Comparison of ENCODE assay signal across 8 mouse cellular contexts in the genomic region with DNA sequence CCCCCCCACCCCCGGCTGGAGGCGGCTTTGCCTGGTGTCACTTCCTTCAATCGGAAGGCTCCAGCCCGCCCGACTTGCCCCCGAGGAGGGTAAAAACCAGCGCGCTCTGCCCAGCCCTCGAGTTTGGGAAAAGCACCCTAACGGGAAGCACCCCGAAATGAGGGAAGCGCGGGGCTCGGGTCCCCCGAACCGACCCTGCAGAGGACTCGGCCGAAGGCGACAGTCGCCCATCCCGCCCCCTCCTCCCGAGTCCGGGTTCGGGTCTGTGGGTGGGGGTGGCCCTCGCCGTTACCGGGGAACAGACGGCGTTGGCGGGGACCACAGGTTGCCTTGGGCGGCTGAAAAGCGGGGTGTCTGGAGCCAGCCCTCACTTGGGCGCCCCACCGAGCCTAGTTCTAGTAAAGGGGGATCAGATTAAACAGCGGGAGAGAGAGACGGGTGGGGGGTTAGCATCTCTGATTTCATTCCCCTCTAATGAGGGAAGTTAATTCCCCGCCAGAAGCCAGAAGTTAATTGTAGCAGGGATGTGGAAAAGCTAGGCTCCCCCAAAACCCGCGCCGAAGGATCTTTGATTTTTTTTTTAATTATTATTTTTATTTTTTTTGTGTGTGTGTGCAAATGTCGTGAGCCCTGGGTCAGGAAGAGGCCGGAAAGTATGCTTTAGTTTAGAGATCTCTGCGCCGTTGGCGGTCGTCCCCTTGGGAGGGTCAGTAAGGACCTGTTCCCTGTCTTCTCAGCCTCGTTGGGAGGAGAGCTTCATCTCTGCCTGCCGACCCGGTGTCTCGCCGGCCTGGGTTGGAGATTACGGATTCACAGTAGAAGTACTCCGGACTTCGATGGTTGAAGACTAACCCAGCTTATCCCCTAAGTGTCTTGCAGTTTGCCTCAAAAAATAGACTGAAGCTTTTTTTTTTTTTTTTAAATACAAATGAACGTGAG. TPM values are rescaled to one million over a fixed set of nuclear protein-coding genes. Genes with fewer than 3 reads are reported as not detected.
DNase-seq lines count a peak whose midpoint lies in the region; ATAC-seq and TF ChIP-seq lines count a peak whose summit lies in the region.

No protein-coding gene starts in this region.

- H3K36me3 ChIP-seq in embryonic facial prominence, embryonic 12.5 days = peaks cover 38% of the 10 kb centered on the region
- peaks cover 28% of the 10 kb centered on the region for H3K36me3 ChIP-seq in heart, postnatal 0 days (replicated peaks; ENCODE audit: control insufficient read depth, insufficient read depth, low read length)
- peaks cover 31% of the 10 kb centered on the region for H3K36me3 ChIP-seq in limb, embryonic 13.5 days
- peaks cover 10% of the 10 kb centered on the region for H3K36me3 ChIP-seq in midbrain, embryonic 16.5 days (ENCODE audit: control insufficient read depth, insufficient read depth, low read length)

- H3K4me1 ChIP-seq in embryonic facial prominence, embryonic 12.5 days = peaks cover 21% of the 10 kb centered on the region
- peaks cover 29% of the 10 kb centered on the region for H3K4me1 ChIP-seq in heart, postnatal 0 days (ENCODE audit: control insufficient read depth, insufficient read depth)
- H3K4me1 ChIP-seq in limb, embryonic 13.5 days = peaks cover 33% of the 10 kb centered on the region
- H3K4me1 ChIP-seq in midbrain, embryonic 16.5 days (ENCODE audit: control insufficient read depth, insufficient read depth, low read length) = peaks cover 29% of the 10 kb centered on the region

- no peak for TF ChIP-seq CTCF in gastrocnemius, adult 2 months (IDR thresholded peaks at IDR 0.05)
- TF ChIP-seq CTCF in heart, postnatal 0 days (IDR thresholded peaks at IDR 0.05; ENCODE audit: low read depth) = no peak

- peak overlapping the region; percentile 94 for H3K9ac ChIP-seq in embryonic facial prominence, embryonic 12.5 days
- peak overlapping the region; percentile 91 for H3K9ac ChIP-seq in heart, postnatal 0 days (replicated peaks; ENCODE audit: low read depth, low read length)
- H3K9ac ChIP-seq in limb, embryonic 13.5 days = peak overlapping the region; percentile 96
- peak overlapping the region; percentile 86 for H3K9ac ChIP-seq in midbrain, embryonic 16.5 days (ENCODE audit: low read depth, low read length)

- no peaks in the 10 kb centered on the region for H3K27me3 ChIP-seq in embryonic facial prominence, embryonic 12.5 days
- H3K27me3 ChIP-seq in heart, postnatal 0 days (ENCODE audit: control insufficient read depth, insufficient read depth, low read length) = no peaks in the 10 kb centered on the region
- no peaks in the 10 kb centered on the region for H3K27me3 ChIP-seq in limb, embryonic 13.5 days
- H3K27me3 ChIP-seq in midbrain, embryonic 16.5 days (ENCODE audit: control insufficient read depth, insufficient read depth, low read depth, low read length) = no peaks in the 10 kb centered on the region

- no peak for TF ChIP-seq EP300 in heart, postnatal 0 days (IDR thresholded peaks at IDR 0.05; ENCODE audit: low read depth)

- peak; percentile 57 for DNase-seq in gastrocnemius, adult 2 months
- DNase-seq in gastrocnemius, adult 8-10 months (ENCODE audit: low spot score in 2 of 2) = no peak
- DNase-seq in T-cell, adult 2 months (ENCODE audit: low spot score) = peak; percentile 19
- DNase-seq in heart, postnatal 0 days (ENCODE audit: low spot score) = no peak
- DNase-seq in thymus, adult 18-20 months = peak; percentile 46 to 63

- intact Hi-C loops in gastrocnemius, adult 2 months (cut with DNase I) = no loop called here

- peak overlapping the region; percentile 89 for H3K27ac ChIP-seq in gastrocnemius, adult 2 months
- peak overlapping the region; percentile 91 for H3K27ac ChIP-seq in embryonic facial prominence, embryonic 12.5 days
- peak overlapping the region; percentile 84 for H3K27ac ChIP-seq in heart, postnatal 0 days (ENCODE audit: low read depth)
- peak overlapping the region; percentile 91; the same call in 1 of the 2 replicates for H3K27ac ChIP-seq in limb, embryonic 13.5 days
- H3K27ac ChIP-seq in midbrain, embryonic 16.5 days (ENCODE audit: low read length) = peak overlapping the region; percentile 91

- H3K4me2 ChIP-seq in embryonic facial prominence, embryonic 12.5 days (replicated peaks) = peak overlapping the region; percentile 61
- H3K4me2 ChIP-seq in heart, postnatal 0 days (ENCODE audit: low read depth, low read length) = peak overlapping the region; percentile 97
- peak overlapping the region; percentile 91 for H3K4me2 ChIP-seq in limb, embryonic 13.5 days (replicated peaks)
- H3K4me2 ChIP-seq in midbrain, embryonic 16.5 days (ENCODE audit: low read length) = peak overlapping the region; percentile 80

- WGBS in embryonic facial prominence, embryonic 12.5 days = under 1% methylated on average over 55 of the region's 55 CpGs
- under 1% methylated on average over 53 of the region's 55 CpGs for WGBS in heart, postnatal 0 days
- under 1% methylated on average over 48 of the region's 55 CpGs for WGBS in limb, embryonic 13.5 days
- WGBS in midbrain, embryonic 16.5 days = under 1% methylated on average over 53 of the region's 55 CpGs

- H3K9me3 ChIP-seq in embryonic facial prominence, embryonic 12.5 days = no peaks in the 10 kb centered on the region
- H3K9me3 ChIP-seq in heart, postnatal 0 days (replicated peaks; ENCODE audit: control insufficient read depth, low read length) = no peaks in the 10 kb centered on the region
- no peaks in the 10 kb centered on the region for H3K9me3 ChIP-seq in limb, embryonic 13.5 days
- no peaks in the 10 kb centered on the region for H3K9me3 ChIP-seq in midbrain, embryonic 16.5 days (replicated peaks; ENCODE audit: control insufficient read depth, low read length, poor library complexity, severe bottlenecking)

- peak overlapping the region; percentile 92 for H3K4me3 ChIP-seq in gastrocnemius, adult 2 months
- H3K4me3 ChIP-seq in embryonic facial prominence, embryonic 12.5 days = peak overlapping the region; percentile 87
- peak overlapping the region; percentile 87 for H3K4me3 ChIP-seq in heart, postnatal 0 days (ENCODE audit: low read depth, low read length)
- peak overlapping the region; percentile 98 for H3K4me3 ChIP-seq in limb, embryonic 13.5 days
- peak overlapping the region; percentile 86 for H3K4me3 ChIP-seq in midbrain, embryonic 16.5 days (ENCODE audit: low read depth, low read length)

- no peak for ATAC-seq in embryonic facial prominence, embryonic 12.5 days (ENCODE audit: insufficient number of reproducible peaks, insufficient read depth, low FRiP score, low TSS enrichment)
- ATAC-seq in heart, postnatal 0 days (ENCODE audit: insufficient read depth, low read depth) = 0 out of 2 replicates have a peak, but pooled peaks have one; percentile 10
- ATAC-seq in limb, embryonic 13.5 days (ENCODE audit: low FRiP score, low read depth) = peak; percentile 31; the same call in 1 of the 2 replicates
- 0 out of 2 replicates have a peak, but pooled peaks have one; percentile 19 for ATAC-seq in midbrain, embryonic 16.5 days

RNA-seq across cellular contexts. Expression of a gene that starts 0.9 kb away (rescaled TPM):
- total RNA-seq in gastrocnemius, adult 2 months (2021) = 10 to 100 TPM in 1 of 2 experiments, 1 to 10 TPM in 1; 9.3 to 12.1 TPM
- 10 to 100 TPM in 3 of 4 experiments, 1 to 10 TPM in 1; 8.6 to 13.1 (median 11.5) TPM for total RNA-seq in gastrocnemius, adult 8-10 months (2022)
- 418 and 420 TPM in 2 replicates for polyA plus RNA-seq in embryonic facial prominence, embryonic 12.5 days (2016; fragmentation: Nextera tagmentation; extraction: Ambion mirVana)
- total RNA-seq in heart, postnatal 0 days (2014; rRNA removed; ENCODE audit: low replicate concordance) = 21.3 and 41.1 TPM in 2 replicates
- 62.9 and 67.5 TPM in 2 replicates for polyA plus RNA-seq in heart, postnatal 0 days (2015; fragmentation: Nextera tagmentation; extraction: Ambion mirVana)
- 314 and 331 TPM in 2 replicates for polyA plus RNA-seq in limb, embryonic 13.5 days (2015; fragmentation: Nextera tagmentation; extraction: Ambion mirVana)
- polyA plus RNA-seq in midbrain, embryonic 16.5 days (2015; fragmentation: Nextera tagmentation; extraction: Ambion mirVana) = 118 and 132 TPM in 2 replicates

RNA-seq across cellular contexts. Expression of a gene that starts 13.1 kb away (rescaled TPM):
- total RNA-seq in gastrocnemius, adult 2 months (2021) = 10 to 100 TPM; 22.2 to 28.0 TPM
- 10 to 100 TPM; 22.8 to 25.6 (median 24.4) TPM for total RNA-seq in gastrocnemius, adult 8-10 months (2022)
- 29.0 and 30.0 TPM in 2 replicates for polyA plus RNA-seq in embryonic facial prominence, embryonic 12.5 days (2016; fragmentation: Nextera tagmentation; extraction: Ambion mirVana)
- 10.4 and 19.4 TPM in 2 replicates for total RNA-seq in heart, postnatal 0 days (2014; rRNA removed; ENCODE audit: low replicate concordance)
- polyA plus RNA-seq in heart, postnatal 0 days (2015; fragmentation: Nextera tagmentation; extraction: Ambion mirVana) = 14.8 and 15.1 TPM in 2 replicates
- 25.7 and 28.3 TPM in 2 replicates for polyA plus RNA-seq in limb, embryonic 13.5 days (2015; fragmentation: Nextera tagmentation; extraction: Ambion mirVana)
- 37.8 and 43.5 TPM in 2 replicates for polyA plus RNA-seq in midbrain, embryonic 16.5 days (2015; fragmentation: Nextera tagmentation; extraction: Ambion mirVana)

RNA-seq across cellular contexts. Expression of a gene that starts 13.1 kb away (rescaled TPM):
- total RNA-seq in gastrocnemius, adult 2 months (2021) = 10 to 100 TPM; 19.1 to 20.3 TPM
- total RNA-seq in gastrocnemius, adult 8-10 months (2022) = 10 to 100 TPM; 18.9 to 23.7 (median 20.1) TPM
- polyA plus RNA-seq in embryonic facial prominence, embryonic 12.5 days (2016; fragmentation: Nextera tagmentation; extraction: Ambion mirVana) = 55.5 and 56.7 TPM in 2 replicates
- 13.0 and 27.2 TPM in 2 replicates for total RNA-seq in heart, postnatal 0 days (2014; rRNA removed; ENCODE audit: low replicate concordance)
- polyA plus RNA-seq in heart, postnatal 0 days (2015; fragmentation: Nextera tagmentation; extraction: Ambion mirVana) = 39.2 and 42.3 TPM in 2 replicates
- polyA plus RNA-seq in limb, embryonic 13.5 days (2015; fragmentation: Nextera tagmentation; extraction: Ambion mirVana) = 58.8 and 62.1 TPM in 2 replicates
- polyA plus RNA-seq in midbrain, embryonic 16.5 days (2015; fragmentation: Nextera tagmentation; extraction: Ambion mirVana) = 47.9 and 52.6 TPM in 2 replicates

RNA-seq across cellular contexts. Expression of a gene that starts 20.9 kb away (rescaled TPM):
- total RNA-seq in gastrocnemius, adult 2 months (2021) = 10 to 100 TPM; 38.7 to 60.9 TPM
- total RNA-seq in gastrocnemius, adult 8-10 months (2022) = 10 to 100 TPM; 35.3 to 49.8 (median 42.5) TPM
- 652 and 721 TPM in 2 replicates for polyA plus RNA-seq in embryonic facial prominence, embryonic 12.5 days (2016; fragmentation: Nextera tagmentation; extraction: Ambion mirVana)
- total RNA-seq in heart, postnatal 0 days (2014; rRNA removed; ENCODE audit: low replicate concordance) = 1,673 and 1,690 TPM in 2 replicates
- polyA plus RNA-seq in heart, postnatal 0 days (2015; fragmentation: Nextera tagmentation; extraction: Ambion mirVana) = 2,126 and 2,128 TPM in 2 replicates
- 677 and 710 TPM in 2 replicates for polyA plus RNA-seq in limb, embryonic 13.5 days (2015; fragmentation: Nextera tagmentation; extraction: Ambion mirVana)
- polyA plus RNA-seq in midbrain, embryonic 16.5 days (2015; fragmentation: Nextera tagmentation; extraction: Ambion mirVana) = 1,007 and 1,008 TPM in 2 replicates

RNA-seq across cellular contexts. Expression of a gene that starts 27.1 kb away (rescaled TPM):
- total RNA-seq in gastrocnemius, adult 2 months (2021) = 100 to 1,000 TPM in 1 of 2 experiments, 10 to 100 TPM in 1; 48.4 to 115 TPM
- 10 to 100 TPM; 37.7 to 68.0 (median 49.9) TPM for total RNA-seq in gastrocnemius, adult 8-10 months (2022)
- 1,589 and 1,712 TPM in 2 replicates for polyA plus RNA-seq in embryonic facial prominence, embryonic 12.5 days (2016; fragmentation: Nextera tagmentation; extraction: Ambion mirVana)
- total RNA-seq in heart, postnatal 0 days (2014; rRNA removed; ENCODE audit: low replicate concordance) = 164 and 224 TPM in 2 replicates
- 615 and 804 TPM in 2 replicates for polyA plus RNA-seq in heart, postnatal 0 days (2015; fragmentation: Nextera tagmentation; extraction: Ambion mirVana)
- 1,815 and 1,838 TPM in 2 replicates for polyA plus RNA-seq in limb, embryonic 13.5 days (2015; fragmentation: Nextera tagmentation; extraction: Ambion mirVana)
- 1,084 and 1,126 TPM in 2 replicates for polyA plus RNA-seq in midbrain, embryonic 16.5 days (2015; fragmentation: Nextera tagmentation; extraction: Ambion mirVana)

Comparison
In these comparisons a context has a peak if more than half of its experiments do, and no peak if none do; other contexts are left out.
1. DNase-seq: peak in gastrocnemius, adult 2 months (single experiment), T-cell, adult 2 months (single experiment) and thymus, adult 18-20 months (2 of 2); none in gastrocnemius, adult 8-10 months (0 of 2) and heart, postnatal 0 days (single experiment).
2. Peak in every context shown above with its lines, with median percentiles within 50 percentile points of each other: H3K27ac ChIP-seq, H3K4me3 ChIP-seq, H3K4me2 ChIP-seq and H3K9ac ChIP-seq.